Mouse (Mus musculus) left cerebral cortex, adult 9 months (tissue): ENCODE measurements at regions not wholly inside any gene's neighbourhood (a gene's known extent, or its start where the extent isn't known, plus 50 kb on each side); places are given as distances from the start of the nearest gene placed in this dataset.
A peak's percentile ranks its signal among the peaks of the same experiment; 100 is the strongest.

Experiments used
- DNase-seq, 2 experiments: peaks; one replicate each; pipeline ENCODE4 v3.0.0; 2022; ENCODE audit warnings: low spot score in 2 of 2

GRCm38 (mm10) chr6:36645415-36645814 lies 164.6 kb downstream of the Ptn start:
- no peak for DNase-seq

DNA sequence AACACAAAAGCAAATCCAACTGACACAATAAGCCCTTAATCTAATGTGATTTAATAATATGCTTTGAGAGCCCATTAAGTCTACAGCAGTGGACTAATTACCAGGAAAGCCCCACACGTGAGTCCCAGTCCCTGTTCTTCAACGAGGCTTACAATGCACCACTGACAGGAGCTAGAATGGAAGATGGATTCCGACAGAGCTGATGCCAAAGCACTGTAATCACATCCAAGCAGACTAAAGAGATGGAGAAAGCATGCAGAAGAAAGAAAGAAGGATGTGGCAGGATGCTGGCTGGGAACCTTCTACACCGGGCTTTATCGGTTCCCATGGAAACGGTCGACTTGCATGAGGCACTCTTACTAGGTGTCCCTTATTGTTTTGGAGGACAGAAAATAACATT lies 165.1 kb downstream of the Ptn start:
- no peak for DNase-seq

GRCm38 (mm10) chr6:36637031-36637430 lies 173.0 kb downstream of the Ptn start:
- DNase-seq: no peak

DNA sequence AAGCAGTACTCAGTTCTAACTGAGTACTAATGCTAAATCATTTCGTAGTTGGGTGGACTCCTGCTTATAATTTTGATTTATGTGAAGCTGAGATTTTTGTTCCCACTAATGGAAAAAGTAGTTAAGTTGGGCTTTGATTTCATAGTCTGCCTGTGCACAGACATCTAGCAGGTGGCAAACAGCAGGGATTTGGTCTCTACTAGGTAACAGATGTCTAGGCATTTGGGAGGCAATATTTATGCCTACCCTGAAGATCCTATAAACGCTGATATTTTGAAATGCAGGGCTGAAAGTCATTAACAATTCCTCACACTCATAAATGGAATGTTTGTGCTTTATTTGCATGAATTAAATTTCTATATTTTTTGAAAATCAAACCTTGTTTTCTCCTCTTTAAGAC lies 182.4 kb downstream of the Ptn start:
- DNase-seq: no peak

GRCm38 (mm10) chr6:36608281-36608970 lies 201.6 kb downstream of the Ptn start:
- DNase-seq: peak; percentile 14 to 33

- DNase-seq: peak in 1 of 2 experiments; percentile 15
Measured at GRCm38 (mm10) chr6:36605578-36606205, 204.3 kb downstream of the Ptn start.

- peak; percentile 31 to 72 for DNase-seq
Measured at GRCm38 (mm10) chr6:36604802-36605201, 205.2 kb downstream of the Ptn start.

GRCm38 (mm10) chr6:36596574-36596973 lies 208.7 kb downstream of the Chrm2 start:
- no peak for DNase-seq

GRCm38 (mm10) chr6:36590881-36591630 lies 203.2 kb downstream of the Chrm2 start:
- no peak for DNase-seq

GRCm38 (mm10) chr6:36581043-36581442 lies 193.2 kb downstream of the Chrm2 start:
- DNase-seq: no peak
